Mouse (Mus musculus) midbrain, embryonic 11.5 days (tissue): ENCODE data around the gene Snai1. TPM values are rescaled to one million over a fixed set of nuclear protein-coding genes. Genes with fewer than 3 reads are reported as not detected.
A peak's percentile ranks its signal among the peaks of the same experiment; 100 is the strongest.

Source experiments
- ATAC-seq: fragments of 200-750 bp; cut with Nextera tagmentation; 2 replicates; pipeline ENCODE4 v1.8.0; 2017; ENCODE audit warnings: moderate TSS enrichment, moderate library complexity; ENCODE audit not compliant: low FRiP score
- DNase-seq: peaks from one replicate; pipeline ENCODE4 v3.0.0; 2015; ENCODE audit warnings: low spot score; ENCODE audit errors: missing footprints
- H3K27ac ChIP-seq: fragments of 300-500 bp; sonication (generic); 2 replicates; pipeline ENCODE4 v1.5.1; 2014; ENCODE audit warnings: low read depth, low read length
- H3K27me3 ChIP-seq: fragments of 300-500 bp; sonication (generic); 2 replicates; pipeline ENCODE4 v1.6.1; 2014; ENCODE audit warnings: mild to moderate bottlenecking, low read length, moderate library complexity, mixed read lengths; ENCODE audit not compliant: control insufficient read depth, insufficient read depth
- H3K36me3 ChIP-seq: fragments of 300-500 bp; sonication (generic); 2 replicates; pipeline ENCODE4 v1.6.1; 2014; ENCODE audit warnings: mild to moderate bottlenecking, low read length, moderate library complexity, mixed read lengths; ENCODE audit not compliant: control insufficient read depth, insufficient read depth
- H3K4me1 ChIP-seq: fragments of 300-500 bp; sonication (generic); 2 replicates; pipeline ENCODE4 v1.6.1; 2014; ENCODE audit warnings: low read length; ENCODE audit not compliant: control insufficient read depth, insufficient read depth
- H3K4me2 ChIP-seq: fragments of 300-500 bp; sonication (generic); 2 replicates; pipeline ENCODE4 v1.6.1; 2014; ENCODE audit warnings: mild to moderate bottlenecking, moderate library complexity
- H3K4me3 ChIP-seq: fragments of 300-500 bp; sonication (generic); 2 replicates; pipeline ENCODE4 v1.5.1; 2014; ENCODE audit warnings: low read depth, low read length
- H3K9ac ChIP-seq: fragments of 300-500 bp; sonication (generic); 2 replicates; pipeline ENCODE4 v1.6.1; 2014; ENCODE audit warnings: low read length
- H3K9me3 ChIP-seq: fragments of 300-500 bp; sonication (generic); 2 replicates; pipeline ENCODE4 v1.6.1; 2016; ENCODE audit warnings: low read length; ENCODE audit not compliant: control insufficient read depth
- WGBS: fragments of 180-500 bp; shearing (Covaris S2); extraction: QIAGEN DNeasy Blood & Tissue Kit; methylation state at CpG from one replicate; pipeline ENCODE4 v1.1.7; 2014; 5-methylcytosine and 5-hydroxymethylcytosine counted together
- polyA plus RNA-seq: library from polyadenylated mRNA; unstranded; fragments of >200 nt; fragmentation: Nextera tagmentation; extraction: Ambion mirVana; gene quantifications from 2 replicates; pipeline ENCODE4 v1.2.1, GENCODE M21; 2014

Gene Snai1
- polyA plus RNA-seq, 1 experiment from 2014 or later: 20.8 TPM

- no peak for ATAC-seq
- H3K4me1 ChIP-seq: peaks cover 24% of the 10 kb centered on the region
- peak; percentile 90 for DNase-seq
Observed at GRCm38 (mm10) chr2:167538671-167539306, 794 bp downstream of the Snai1 start.

GRCm38 (mm10) chr2:167539536-167540476 lies 1.8 kb downstream of the Snai1 start:
- H3K27me3 ChIP-seq: peaks cover 46% of the 10 kb centered on the region
- H3K27ac ChIP-seq: no peak overlapping the region
- H3K4me2 ChIP-seq: peak overlapping the region; percentile 57; the same call in 1 of the 2 replicates
- ATAC-seq: 0 out of 2 replicates have a peak, but pooled peaks have one; percentile 7
- no peak for DNase-seq
- peak overlapping the region; percentile 38 for H3K4me3 ChIP-seq
- no peaks in the 10 kb centered on the region for H3K9me3 ChIP-seq
- H3K4me1 ChIP-seq: peaks cover 24% of the 10 kb centered on the region
- no peaks in the 10 kb centered on the region for H3K36me3 ChIP-seq
- H3K9ac ChIP-seq: peak overlapping the region; percentile 31; the same call in 1 of the 2 replicates
- WGBS: 17% methylated on average over 14 of the region's 14 CpGs

More at GRCm38 (mm10) chr2:167538671-167539306, 794 bp downstream of the Snai1 start:
- H3K4me2 ChIP-seq: peak overlapping the region; percentile 57
- H3K27me3 ChIP-seq: peaks cover 46% of the 10 kb centered on the region
- H3K9me3 ChIP-seq: no peaks in the 10 kb centered on the region
- WGBS: 22% methylated on average over 30 of the region's 34 CpGs
- peak overlapping the region; percentile 20; the same call in 1 of the 2 replicates for H3K9ac ChIP-seq
- H3K4me3 ChIP-seq: peak overlapping the region; percentile 38
- no peaks in the 10 kb centered on the region for H3K36me3 ChIP-seq
- no peak overlapping the region for H3K27ac ChIP-seq

- H3K4me1 ChIP-seq: peaks cover 24% of the 10 kb centered on the region
- peak overlapping the region; percentile 6; the same call in 1 of the 2 replicates for H3K4me3 ChIP-seq
- H3K27ac ChIP-seq: no peak overlapping the region
- H3K4me2 ChIP-seq: peak overlapping the region; percentile 23
- ATAC-seq (no peak), DNase-seq (no peak)
- H3K27me3 ChIP-seq: peaks cover 46% of the 10 kb centered on the region
- H3K9ac ChIP-seq: peak overlapping the region; percentile 31; the same call in 1 of the 2 replicates
- WGBS: 10% methylated on average over 12 of the region's 12 CpGs
- no peaks in the 10 kb centered on the region for H3K36me3 ChIP-seq
- H3K9me3 ChIP-seq: no peaks in the 10 kb centered on the region
Observed at GRCm38 (mm10) chr2:167540477-167541110, 2.6 kb downstream of the Snai1 start.

- no peak for DNase-seq
Observed at GRCm38 (mm10) chr2:167541324-167541723, 3.3 kb downstream of the Snai1 start.

GRCm38 (mm10) chr2:167541761-167542160 lies 3.8 kb downstream of the Snai1 start:
- Histone ChIP-seq H3K9me3 (no peaks in the 10 kb centered on the region), H3K36me3 (no peaks in the 10 kb centered on the region), H3K9ac (no peak overlapping the region), H3K4me3 (no peak overlapping the region), H3K4me2 (no peak overlapping the region), H3K27me3 (peaks cover 42% of the 10 kb centered on the region), H3K27ac (no peak overlapping the region), H3K4me1 (peaks cover 24% of the 10 kb centered on the region)
- DNase-seq: no peak
- no peak for ATAC-seq
- 75% methylated on average over 12 of the region's 12 CpGs for WGBS

More at GRCm38 (mm10) chr2:167541324-167541723, 3.3 kb downstream of the Snai1 start:
- Histone ChIP-seq H3K4me3 (peak overlapping the region; percentile 6; the same call in 1 of the 2 replicates), H3K27me3 (peaks cover 46% of the 10 kb centered on the region), H3K27ac (no peak overlapping the region), H3K4me2 (peak overlapping the region; percentile 18), H3K4me1 (peaks cover 24% of the 10 kb centered on the region), H3K9ac (no peak overlapping the region), H3K9me3 (no peaks in the 10 kb centered on the region), H3K36me3 (no peaks in the 10 kb centered on the region)
- WGBS: 20% methylated on average over 6 of the region's 6 CpGs
- no peak for ATAC-seq

- Histone ChIP-seq H3K4me1 (peaks cover 21% of the 10 kb centered on the region), H3K27ac (no peak overlapping the region)
- ATAC-seq: no peak
Observed at GRCm38 (mm10) chr2:167542361-167542760, 4.4 kb downstream of the Snai1 start.

GRCm38 (mm10) chr2:167543121-167544003 lies 5.4 kb downstream of the Snai1 start:
- Histone ChIP-seq H3K9ac (no peak overlapping the region), H3K4me1 (peaks cover 14% of the 10 kb centered on the region), H3K27ac (no peak overlapping the region), H3K4me3 (no peak overlapping the region), H3K4me2 (no peak overlapping the region), H3K27me3 (peaks cover 29% of the 10 kb centered on the region), H3K36me3 (no peaks in the 10 kb centered on the region), H3K9me3 (no peaks in the 10 kb centered on the region)
- WGBS: 44% methylated on average over 16 of the region's 16 CpGs
- ATAC-seq: no peak
- no peak for DNase-seq

More at GRCm38 (mm10) chr2:167542361-167542760, 4.4 kb downstream of the Snai1 start:
- H3K9me3 ChIP-seq: no peaks in the 10 kb centered on the region
- H3K36me3 ChIP-seq: no peaks in the 10 kb centered on the region
- no peak overlapping the region for H3K4me3 ChIP-seq
- H3K4me2 ChIP-seq: no peak overlapping the region
- no peak for DNase-seq
- 73% methylated on average over 4 of the region's 4 CpGs for WGBS
- H3K9ac ChIP-seq: no peak overlapping the region
- H3K27me3 ChIP-seq: peaks cover 36% of the 10 kb centered on the region

- H3K4me3 ChIP-seq: no peak overlapping the region
- WGBS: 16% methylated on average over 4 of the region's 4 CpGs
Observed at GRCm38 (mm10) chr2:167544004-167544356, 6.0 kb downstream of the Snai1 start.

More at GRCm38 (mm10) chr2:167544004-167544356, 6.0 kb downstream of the Snai1 start:
- no peaks in the 10 kb centered on the region for H3K9me3 ChIP-seq
- H3K36me3 ChIP-seq: no peaks in the 10 kb centered on the region
- peaks cover 11% of the 10 kb centered on the region for H3K4me1 ChIP-seq
- DNase-seq (no peak), ATAC-seq (no peak)
- peaks cover 22% of the 10 kb centered on the region for H3K27me3 ChIP-seq
- no peak overlapping the region for H3K4me2 ChIP-seq
- H3K9ac ChIP-seq: no peak overlapping the region
- no peak overlapping the region for H3K27ac ChIP-seq
